Mouse (Mus musculus): Measurements from ENCODE around the gene Ccnt1.
A peak's percentile ranks its signal among the peaks of the same experiment; 100 is the strongest.

- TF ChIP-seq CTCF (IDR thresholded peaks at IDR 0.05; ENCODE audit: control insufficient read depth, insufficient read depth, insufficient read length): peak; percentile 79
- no peak for TF ChIP-seq MYOG (IDR thresholded peaks at IDR 0.05; ENCODE audit: control insufficient read depth, extremely low read depth, insufficient read length)
- no peak for TF ChIP-seq MYOD1 (IDR thresholded peaks at IDR 0.05; ENCODE audit: control insufficient read depth, insufficient read length, low read depth)
These were observed 53.1 kb downstream of the Ccnt1 start for GRCm38 (mm10) chr15:98517380-98518355.
